Mouse (Mus musculus) embryonic facial prominence, embryonic 13.5 days (tissue): ENCODE measurements around the gene Fxyd4. TPM values are rescaled to one million over a fixed set of nuclear protein-coding genes. Genes with fewer than 3 reads are reported as not detected.

ENCODE experiments used
- ATAC-seq: fragments of 200-750 bp; cut with Nextera tagmentation; 2 replicates; pipeline ENCODE4 v1.8.0; 2017; ENCODE audit warnings: low read depth; ENCODE audit not compliant: insufficient number of reproducible peaks, insufficient read depth, low FRiP score, low TSS enrichment
- H3K27ac ChIP-seq: fragments of 300-500 bp; sonication (generic); 2 replicates; pipeline ENCODE4 v1.5.1; 2015; ENCODE audit warnings: moderate library complexity, mild to moderate bottlenecking, inconsistent platforms
- H3K27me3 ChIP-seq: fragments of 300-500 bp; sonication (generic); 2 replicates; pipeline ENCODE4 v1.6.1; 2015; ENCODE audit warnings: mild to moderate bottlenecking, inconsistent platforms
- H3K36me3 ChIP-seq: fragments of 300-500 bp; sonication (generic); 2 replicates; pipeline ENCODE4 v1.6.1; 2015; ENCODE audit warnings: mild to moderate bottlenecking, inconsistent platforms
- H3K4me1 ChIP-seq: fragments of 300-500 bp; sonication (generic); 2 replicates; pipeline ENCODE4 v1.6.1; 2015; ENCODE audit warnings: inconsistent platforms
- H3K4me2 ChIP-seq: fragments of 300-500 bp; sonication (generic); 2 replicates; pipeline ENCODE4 v1.6.1; 2015; ENCODE audit warnings: moderate library complexity, mild to moderate bottlenecking, inconsistent platforms
- H3K4me3 ChIP-seq: fragments of 300-500 bp; sonication (generic); 2 replicates; pipeline ENCODE4 v1.5.1; 2015; ENCODE audit warnings: mild to moderate bottlenecking, inconsistent platforms
- H3K9ac ChIP-seq: fragments of 300-500 bp; sonication (generic); 2 replicates; pipeline ENCODE4 v1.6.1; 2015; ENCODE audit warnings: mild to moderate bottlenecking, inconsistent platforms
- H3K9me3 ChIP-seq: fragments of 300-500 bp; sonication (generic); 2 replicates; pipeline ENCODE4 v1.6.1; 2016; ENCODE audit warnings: inconsistent platforms
- WGBS: fragments of 180-500 bp; shearing (Covaris S2); methylation state at CpG from one replicate; pipeline ENCODE4 v1.1.7; 2015; ENCODE audit warnings: mixed read lengths; 5-methylcytosine and 5-hydroxymethylcytosine counted together
- polyA plus RNA-seq: library from polyadenylated mRNA; unstranded; fragments of >200 nt; fragmentation: Nextera tagmentation; extraction: Ambion mirVana; gene quantifications from 2 replicates; pipeline ENCODE4 v1.2.1, GENCODE M21; 2015

Fxyd4 gene
- polyA plus RNA-seq: 2.4 and 5.4 TPM in 2 replicates

DNA sequence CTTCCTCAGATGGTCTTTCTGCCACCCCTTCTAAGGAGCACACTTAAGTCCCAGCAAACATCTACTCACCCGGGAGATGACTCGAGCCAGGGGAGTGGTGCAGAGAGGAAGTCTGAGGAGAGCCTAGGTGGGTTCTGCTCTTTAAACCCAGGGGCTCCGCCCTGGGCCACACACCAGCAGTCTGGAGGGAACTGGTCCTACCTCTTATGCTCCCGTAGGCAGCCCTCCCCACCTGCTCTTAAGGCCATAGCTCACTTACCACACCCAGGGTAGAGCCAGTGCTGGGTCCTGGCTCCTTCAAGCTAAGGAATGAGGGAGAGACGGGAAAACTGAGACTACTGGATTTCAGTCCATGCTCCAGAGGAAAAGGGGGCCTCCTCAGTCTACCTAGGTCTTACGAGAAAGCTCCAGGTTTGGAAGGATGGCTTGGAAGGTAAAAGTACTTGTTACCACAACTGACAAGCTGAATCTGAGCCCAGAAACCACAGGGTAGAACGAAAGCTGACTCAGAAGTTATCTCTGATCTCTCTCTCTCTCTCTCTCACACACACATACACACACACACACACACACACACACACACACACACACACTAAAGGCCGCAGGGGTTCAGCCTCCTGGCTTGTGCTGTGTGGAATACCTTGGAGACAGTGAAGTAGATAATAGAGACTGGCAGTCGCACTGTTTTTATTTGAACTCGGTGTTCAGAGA is at the start of gene Fxyd4:
TSS of gene Fxyd4 (minus strand) at position 471 of the 711 bp plus-strand sequence.
- 74% methylated on average over 10 of the region's 10 CpGs for WGBS
- ATAC-seq: no peak; the same call in 1 of the 2 replicates

DNA sequence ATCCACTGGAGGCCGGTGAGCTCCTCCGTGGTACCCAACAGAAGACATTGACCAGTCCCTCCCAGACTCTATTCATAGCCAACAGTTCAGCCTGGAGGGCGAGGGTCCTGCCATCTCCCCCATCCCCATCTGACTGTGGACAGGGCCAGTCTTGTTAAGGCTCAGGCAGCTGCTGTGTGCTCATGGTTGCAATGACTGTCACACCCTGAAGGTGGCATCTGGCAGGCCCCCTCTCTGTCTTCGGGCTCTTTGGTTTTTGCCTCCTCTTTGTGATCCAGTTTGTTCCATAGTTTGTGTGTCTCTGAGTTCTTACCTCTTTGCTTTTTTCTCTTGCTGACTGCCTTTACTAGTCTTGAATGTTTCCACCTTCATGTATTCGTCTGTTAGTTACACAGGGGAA is 49.7 kb upstream of the Fxyd4 start:
- Histone ChIP-seq H3K4me1 (no peaks in the 10 kb centered on the region), H3K36me3 (no peaks in the 10 kb centered on the region), H3K27ac (no peak overlapping the region), H3K9ac (no peak overlapping the region), H3K4me2 (no peak overlapping the region), H3K4me3 (no peak overlapping the region), H3K9me3 (no peaks in the 10 kb centered on the region), H3K27me3 (no peaks in the 10 kb centered on the region)
- ATAC-seq: no peak
- 56% methylated on average over 5 of the region's 5 CpGs for WGBS

More for the DNA sequence above, at the start of gene Fxyd4:
- no peak within 1 kb of the TSS for H3K9ac ChIP-seq
- no peaks in the 10 kb centered on the region for H3K27me3 ChIP-seq
- no peak within 1 kb of the TSS for H3K4me2 ChIP-seq
- H3K4me3 ChIP-seq: no peak within 1 kb of the TSS
- H3K36me3 ChIP-seq: no peaks in the 10 kb centered on the region
- no peak within 1 kb of the TSS for H3K27ac ChIP-seq
- H3K4me1 ChIP-seq: no peaks in the 10 kb centered on the region
- H3K9me3 ChIP-seq: no peaks in the 10 kb centered on the region

DNA sequence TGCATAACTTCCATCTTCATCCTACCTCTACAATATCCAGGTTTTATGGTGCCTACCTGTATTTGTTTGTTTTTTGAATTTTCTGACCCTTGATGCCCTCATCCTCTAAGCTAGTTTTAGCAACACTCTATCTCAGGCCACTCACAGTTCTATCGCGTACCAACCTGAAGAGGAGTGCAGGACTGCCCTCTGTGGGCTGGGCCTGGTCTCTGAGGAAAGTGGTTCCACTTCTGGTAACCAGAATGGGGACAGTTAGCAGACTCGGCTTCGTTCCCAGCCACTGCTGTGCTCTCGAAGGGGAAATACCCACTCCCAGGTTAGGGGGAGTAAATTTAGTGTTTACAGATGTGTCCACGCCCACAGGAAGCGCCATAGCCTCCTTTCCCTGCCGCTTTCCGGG is 29.2 kb upstream of the Fxyd4 start:
- Histone ChIP-seq H3K9me3 (no peaks in the 10 kb centered on the region), H3K4me3 (no peak overlapping the region), H3K27ac (no peak overlapping the region), H3K9ac (no peak overlapping the region), H3K27me3 (no peaks in the 10 kb centered on the region), H3K36me3 (no peaks in the 10 kb centered on the region), H3K4me2 (no peak overlapping the region), H3K4me1 (no peaks in the 10 kb centered on the region)
- no peak for ATAC-seq
- 31% methylated on average over 9 of the region's 9 CpGs for WGBS

DNA sequence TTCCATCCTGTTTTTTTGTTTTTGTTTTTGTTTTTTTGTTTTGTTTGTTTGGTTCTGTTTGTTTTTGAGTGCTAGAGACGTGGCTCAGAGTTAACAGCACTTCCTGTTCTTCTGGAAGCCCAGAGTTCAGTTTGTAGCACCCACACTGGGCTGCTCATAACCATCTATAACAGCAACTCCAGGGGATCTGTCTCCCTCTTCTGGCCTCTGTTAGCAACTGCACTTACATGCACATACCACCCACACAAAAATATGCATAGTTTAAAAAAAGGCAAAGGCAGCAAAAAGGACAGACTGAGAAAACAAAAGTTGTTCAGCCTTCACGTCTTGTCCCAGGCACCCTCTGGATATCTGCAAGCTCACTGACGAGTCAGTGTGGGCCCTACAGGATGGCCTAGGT is 25.7 kb upstream of the Fxyd4 start:
- Histone ChIP-seq H3K36me3 (no peaks in the 10 kb centered on the region), H3K9me3 (no peaks in the 10 kb centered on the region), H3K27ac (no peak overlapping the region), H3K4me3 (no peak overlapping the region), H3K9ac (no peak overlapping the region), H3K4me2 (no peak overlapping the region), H3K4me1 (no peaks in the 10 kb centered on the region), H3K27me3 (no peaks in the 10 kb centered on the region)
- no peak for ATAC-seq
- 79% methylated on average over 3 of the region's 3 CpGs for WGBS

DNA sequence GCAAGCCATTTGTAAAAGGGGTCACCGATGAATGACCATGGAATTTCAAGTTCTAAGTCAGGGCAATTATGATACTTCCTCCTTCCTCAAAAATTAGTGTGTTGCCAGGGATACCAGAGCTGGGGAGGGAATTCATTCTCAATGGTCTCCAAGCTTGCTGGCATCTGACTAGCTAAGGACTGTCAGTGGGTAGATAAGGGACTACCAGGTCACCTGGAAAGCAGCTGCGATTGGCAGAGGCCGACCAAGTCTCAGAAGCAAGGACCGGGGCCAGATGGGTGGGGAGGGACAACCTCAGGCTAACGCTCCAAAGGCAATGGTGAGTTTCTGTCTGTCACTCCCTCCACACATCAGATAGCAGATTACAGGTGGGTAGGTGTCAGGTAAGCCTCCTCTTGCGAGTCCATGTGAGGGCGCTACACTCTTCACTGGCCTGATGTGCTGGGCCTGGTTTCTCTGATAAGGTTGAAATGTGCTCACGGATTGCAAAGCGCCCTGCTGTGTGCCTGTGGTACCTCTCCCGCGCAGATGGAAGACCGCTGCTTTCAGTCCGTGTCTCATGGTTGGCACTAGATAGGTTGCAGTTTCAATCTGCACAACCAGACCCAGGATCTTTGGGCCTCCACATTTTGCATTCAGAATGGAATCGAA is 19.5 kb upstream of the Fxyd4 start:
- H3K36me3 ChIP-seq: no peaks in the 10 kb centered on the region
- H3K27ac ChIP-seq: no peak overlapping the region
- H3K4me1 ChIP-seq: peaks cover 5% of the 10 kb centered on the region; the same call in 1 of the 2 replicates
- H3K4me3 ChIP-seq: no peak overlapping the region
- no peak overlapping the region for H3K9ac ChIP-seq
- H3K27me3 ChIP-seq: 0 out of 2 replicates have a peak, but pooled peaks cover 2% of the 10 kb centered on the region
- WGBS: 21% methylated on average over 14 of the region's 14 CpGs
- no peak for ATAC-seq
- 0 out of 2 replicates have a peak, but pooled peaks cover 2% of the 10 kb centered on the region for H3K9me3 ChIP-seq
- H3K4me2 ChIP-seq: no peak overlapping the region

DNA sequence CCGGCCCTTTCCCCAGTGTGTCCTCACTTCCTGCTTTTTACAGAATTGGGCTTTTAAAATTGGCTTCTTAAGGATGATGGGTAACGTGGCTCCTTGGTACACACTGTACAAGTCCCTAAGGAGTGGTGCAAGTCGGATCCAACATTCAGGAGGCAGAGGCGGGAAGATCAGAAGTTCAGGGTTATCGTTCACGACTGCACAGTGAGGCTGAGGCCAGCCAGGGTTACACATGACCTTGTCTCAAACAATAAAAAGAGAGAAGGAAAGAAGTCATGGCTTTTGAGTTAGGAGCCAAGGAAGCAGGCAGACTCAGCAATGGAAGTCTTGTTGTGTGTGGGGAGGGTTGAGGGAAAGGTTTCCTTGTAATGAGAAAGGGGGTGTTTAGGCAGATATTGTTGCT is 18.7 kb upstream of the Fxyd4 start:
- Histone ChIP-seq H3K9ac (no peak overlapping the region), H3K36me3 (no peaks in the 10 kb centered on the region), H3K27ac (no peak overlapping the region), H3K4me2 (no peak overlapping the region), H3K9me3 (0 out of 2 replicates have a peak, but pooled peaks cover 2% of the 10 kb centered on the region), H3K4me1 (peaks cover 5% of the 10 kb centered on the region; the same call in 1 of the 2 replicates), H3K27me3 (0 out of 2 replicates have a peak, but pooled peaks cover 2% of the 10 kb centered on the region), H3K4me3 (no peak overlapping the region)
- 67% methylated on average over 6 of the region's 6 CpGs for WGBS
- ATAC-seq: no peak

DNA sequence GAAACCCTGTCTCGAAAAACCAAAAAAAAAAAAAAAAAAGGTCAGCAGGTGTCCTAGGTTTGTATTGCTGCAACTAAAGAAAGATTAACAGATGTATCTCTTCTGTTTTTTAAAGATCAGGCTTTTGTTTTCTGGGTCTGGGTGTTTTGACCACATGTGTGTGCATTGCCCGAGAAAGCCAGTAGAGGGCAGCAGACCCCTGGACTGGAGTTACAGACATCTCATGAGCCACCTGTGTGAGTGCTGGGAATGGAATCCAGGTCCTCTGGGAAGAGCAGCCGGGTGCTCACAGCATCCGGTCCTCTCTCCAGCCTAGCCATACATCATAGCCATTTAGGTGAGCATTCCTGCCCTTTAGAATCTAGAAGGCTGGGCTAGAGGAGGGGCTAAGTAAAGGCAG is 14.8 kb upstream of the Fxyd4 start:
- H3K4me3 ChIP-seq: no peak overlapping the region
- 0 out of 2 replicates have a peak, but pooled peaks cover 2% of the 10 kb centered on the region for H3K9me3 ChIP-seq
- H3K27me3 ChIP-seq: 0 out of 2 replicates have a peak, but pooled peaks cover 2% of the 10 kb centered on the region
- no peak overlapping the region for H3K27ac ChIP-seq
- no peak for ATAC-seq
- H3K4me1 ChIP-seq: peaks cover 5% of the 10 kb centered on the region; the same call in 1 of the 2 replicates
- H3K9ac ChIP-seq: no peak overlapping the region
- 90% methylated on average over 4 of the region's 4 CpGs for WGBS
- no peak overlapping the region for H3K4me2 ChIP-seq
- no peaks in the 10 kb centered on the region for H3K36me3 ChIP-seq

DNA sequence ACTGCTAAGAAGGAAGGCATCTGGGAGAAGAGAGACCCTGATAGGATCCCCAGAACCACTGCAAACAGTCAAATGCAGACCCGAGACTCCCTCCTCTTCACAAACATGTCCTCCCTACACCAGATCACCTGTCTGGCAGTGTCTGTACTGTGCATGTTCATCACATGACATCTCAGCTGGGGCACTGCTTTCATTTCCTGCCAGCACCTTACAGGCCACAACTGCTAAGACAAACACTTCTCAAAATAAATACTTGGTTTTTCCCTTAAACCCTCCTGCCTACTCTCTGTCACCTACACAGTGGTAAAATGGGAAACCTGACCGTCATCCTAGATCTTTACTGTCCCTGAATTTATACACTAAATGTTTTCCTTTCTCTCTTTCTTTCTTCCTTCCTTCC is 6.4 kb upstream of the Fxyd4 start:
- Histone ChIP-seq H3K4me3 (no peak overlapping the region), H3K4me2 (no peak overlapping the region), H3K36me3 (no peaks in the 10 kb centered on the region), H3K27me3 (no peaks in the 10 kb centered on the region), H3K27ac (no peak overlapping the region), H3K9me3 (no peaks in the 10 kb centered on the region), H3K9ac (no peak overlapping the region), H3K4me1 (no peaks in the 10 kb centered on the region)
- ATAC-seq: no peak
- WGBS: 84% methylated on average over 2 of the region's 2 CpGs

DNA sequence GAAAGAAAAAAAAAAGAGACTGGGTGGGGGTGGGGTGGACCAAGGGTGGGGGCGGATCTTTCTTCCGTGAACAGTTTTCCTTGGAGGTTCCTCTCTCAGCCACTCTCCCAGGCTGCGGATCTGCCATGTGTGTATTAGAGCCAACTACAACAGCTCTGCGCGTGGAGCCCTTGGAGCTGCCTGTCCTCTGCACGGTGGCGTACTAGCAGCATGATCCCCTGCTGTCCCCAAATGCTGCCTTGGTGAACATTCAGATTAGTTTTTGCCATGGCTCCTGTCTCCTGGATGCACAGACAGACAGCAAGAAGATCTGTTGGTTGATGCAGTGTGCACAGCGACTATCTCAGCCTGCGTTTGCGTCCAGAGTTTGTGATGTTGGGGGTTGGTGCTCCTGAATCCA is 5.3 kb upstream of the Fxyd4 start:
- 80% methylated on average over 10 of the region's 10 CpGs for WGBS
- Histone ChIP-seq H3K4me1 (no peaks in the 10 kb centered on the region), H3K9me3 (no peaks in the 10 kb centered on the region), H3K36me3 (no peaks in the 10 kb centered on the region), H3K27me3 (no peaks in the 10 kb centered on the region), H3K27ac (no peak overlapping the region), H3K9ac (no peak overlapping the region), H3K4me3 (no peak overlapping the region), H3K4me2 (no peak overlapping the region)
- no peak for ATAC-seq

DNA sequence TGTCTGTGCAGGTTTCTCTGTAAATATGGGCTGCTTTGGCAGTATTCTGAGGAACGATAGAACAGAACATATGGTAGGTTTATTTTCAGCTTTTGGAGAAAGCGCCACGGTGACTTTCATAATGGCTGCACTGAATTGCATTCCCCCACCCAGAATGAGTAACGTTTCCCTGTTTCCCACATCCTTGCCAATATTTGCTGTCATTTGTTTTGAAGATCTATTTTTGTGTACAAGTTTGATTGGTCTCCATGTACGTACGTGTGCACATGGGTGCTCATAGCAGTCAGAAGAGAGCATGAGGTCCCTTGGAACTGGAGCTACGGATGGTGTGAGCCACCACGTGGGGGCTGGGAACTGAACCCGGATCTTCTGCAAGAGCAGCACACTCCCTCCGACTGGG is 1.5 kb upstream of the Fxyd4 start:
- no peak overlapping the region for H3K4me3 ChIP-seq
- WGBS: 87% methylated on average over 10 of the region's 10 CpGs
- no peaks in the 10 kb centered on the region for H3K9me3 ChIP-seq
- H3K27ac ChIP-seq: no peak overlapping the region
- H3K4me1 ChIP-seq: no peaks in the 10 kb centered on the region
- H3K9ac ChIP-seq: no peak overlapping the region
- no peaks in the 10 kb centered on the region for H3K27me3 ChIP-seq
- H3K36me3 ChIP-seq: no peaks in the 10 kb centered on the region
- H3K4me2 ChIP-seq: no peak overlapping the region
- no peak for ATAC-seq

DNA sequence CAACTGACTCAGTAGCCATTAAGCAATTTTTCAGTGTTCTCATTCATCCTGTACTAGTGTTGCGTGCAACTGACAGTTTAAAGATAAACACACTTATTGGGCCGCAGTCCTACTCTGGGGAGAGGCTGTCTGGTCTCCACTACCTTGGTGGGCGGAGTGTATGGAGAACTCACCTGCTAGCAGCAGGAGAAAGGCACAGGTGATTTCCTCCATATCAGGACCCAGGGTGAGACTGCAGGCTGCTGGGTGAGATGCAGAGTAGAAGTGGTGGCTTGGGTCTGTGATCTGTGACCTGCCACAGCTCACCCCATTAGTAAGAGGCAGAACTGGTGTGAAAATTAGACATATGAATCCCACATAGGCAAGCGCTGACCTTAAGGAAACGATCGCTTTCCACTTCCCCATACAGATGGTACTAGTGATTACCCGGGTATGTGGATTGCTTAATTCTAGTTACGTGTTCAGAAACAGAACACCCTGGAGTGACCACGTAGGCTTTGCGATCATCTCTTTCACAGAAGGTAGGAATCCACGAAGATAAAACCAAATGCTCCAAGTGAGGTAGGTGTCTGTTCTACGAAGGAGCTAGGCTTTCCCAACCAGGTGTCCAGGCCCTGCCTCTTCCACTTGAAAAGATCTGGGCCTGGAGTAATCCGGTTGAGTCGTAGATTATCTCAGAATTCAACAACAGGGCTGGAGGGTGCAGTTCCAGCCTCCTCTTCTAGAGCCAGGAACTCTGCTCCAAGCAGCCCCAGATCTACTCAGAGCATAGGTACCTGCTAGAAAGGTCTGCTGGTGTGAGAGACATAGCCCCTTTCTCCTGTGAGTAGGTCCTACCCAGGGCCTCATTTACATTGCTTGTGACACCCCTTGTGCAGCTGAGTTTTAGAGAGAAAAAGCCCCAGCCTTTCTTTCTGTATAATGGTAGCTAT is 1.5 kb downstream of the Fxyd4 start:
- WGBS: 89% methylated on average over 14 of the region's 14 CpGs
- Histone ChIP-seq H3K9ac (no peak overlapping the region), H3K4me2 (no peak overlapping the region), H3K27me3 (no peaks in the 10 kb centered on the region), H3K36me3 (no peaks in the 10 kb centered on the region), H3K4me1 (no peaks in the 10 kb centered on the region), H3K4me3 (no peak overlapping the region), H3K27ac (no peak overlapping the region), H3K9me3 (no peaks in the 10 kb centered on the region)
- no peak for ATAC-seq
